Mouse (Mus musculus) CH12.LX (cell line): ENCODE results near the gene Crip2. TPM values are rescaled to one million over a fixed set of nuclear protein-coding genes. Genes with fewer than 3 reads are reported as not detected.

Experiments
- DNase-seq: peaks from one replicate; pipeline ENCODE4 v3.0.0-alpha.2; 2013; ENCODE audit errors: extremely low read depth
- H3K27ac ChIP-seq: 2 replicates; pipeline ENCODE4 v1.5.1; 2012; ENCODE audit warnings: low read depth, mild to moderate bottlenecking, control low read depth, moderate library complexity; ENCODE audit not compliant: insufficient read depth
- H3K27me3 ChIP-seq: replicated peaks from 2 replicates; pipeline ENCODE3; 2012; ENCODE audit warnings: inconsistent platforms
- H3K36me3 ChIP-seq, 2 experiments: replicated peaks in 1 of 2; 2 replicates each; pipeline versions ENCODE3 to v1.6.1; 2012; ENCODE audit warnings: inconsistent platforms in 1 of 2, low read length in 1 of 2, mild to moderate bottlenecking in 1 of 2, mixed read lengths in 1 of 2, moderate library complexity in 1 of 2; ENCODE audit not compliant: control insufficient read depth in 1 of 2, insufficient read depth in 1 of 2
- H3K4me1 ChIP-seq, 2 experiments: 2 replicates each; pipeline ENCODE4 v1.6.1; 2012; ENCODE audit warnings: inconsistent platforms in 1 of 2, moderate library complexity in 1 of 2; ENCODE audit not compliant: insufficient read depth in 2 of 2, control insufficient read depth in 1 of 2
- H3K4me2 ChIP-seq: 2 replicates; pipeline ENCODE4 v1.6.1; 2012; ENCODE audit warnings: low read depth, mild to moderate bottlenecking, control low read depth; ENCODE audit not compliant: poor library complexity, insufficient read depth, severe bottlenecking
- H3K4me3 ChIP-seq, 3 experiments: fragments of 150-350 bp in 1 of 3; sonication (generic) in 1 of 3; replicated peaks in 1 of 3; 2 replicates each; pipeline versions ENCODE3 to v1.5.1; 2011 to 2012; ENCODE audit warnings: low read depth in 2 of 3, low read length in 2 of 3, mild to moderate bottlenecking in 2 of 3, moderate library complexity in 2 of 3, control low read depth in 1 of 3, improper control_type of control experiment in 1 of 3, inconsistent platforms in 1 of 3, mixed read lengths in 1 of 3; ENCODE audit not compliant: poor library complexity in 1 of 3
- H3K79me2 ChIP-seq: replicated peaks from 2 replicates; pipeline ENCODE4 v1.6.1; 2012; ENCODE audit warnings: mild to moderate bottlenecking, moderate library complexity; ENCODE audit not compliant: control insufficient read depth, poor library complexity, insufficient read depth, severe bottlenecking; ENCODE audit errors: extremely low read depth
- H3K9ac ChIP-seq: 2 replicates; pipeline ENCODE4 v1.6.1; 2012; ENCODE audit warnings: low read depth, mild to moderate bottlenecking, control low read depth, moderate library complexity; ENCODE audit not compliant: insufficient read depth
- H3K9me3 ChIP-seq: replicated peaks from 2 replicates; pipeline ENCODE3; 2012; ENCODE audit warnings: low read length, inconsistent platforms, mixed read lengths
- ELF1 ChIP-seq: IDR thresholded peaks from 2 replicates; pipeline ENCODE4 v1.6.1; 2014; ENCODE audit warnings: low read depth, mild to moderate bottlenecking, inconsistent platforms, low read length, improper control_type of control experiment
- EP300 ChIP-seq: IDR thresholded peaks from 2 replicates; pipeline ENCODE4 v1.6.1; 2011; ENCODE audit warnings: low read length, improper control_type of control experiment
- ETS1 ChIP-seq: conservative IDR thresholded peaks from 2 replicates; pipeline ENCODE4 v1.6.1; 2012; ENCODE audit warnings: low read depth, mild to moderate bottlenecking, inconsistent platforms, low read length, improper control_type of control experiment, moderate library complexity
- MAFK ChIP-seq: IDR thresholded peaks from 2 replicates; pipeline ENCODE4 v1.6.1; 2011; ENCODE audit warnings: low read length, improper control_type of control experiment; ENCODE audit not compliant: insufficient replicate concordance
- MAZ ChIP-seq: IDR thresholded peaks from 2 replicates; pipeline ENCODE4 v1.6.1; 2012; ENCODE audit warnings: low read depth, mild to moderate bottlenecking, inconsistent platforms, low read length, improper control_type of control experiment, moderate library complexity
- MYC ChIP-seq: IDR thresholded peaks from 2 replicates; pipeline ENCODE4 v1.6.1; 2011; ENCODE audit warnings: low read depth, mild to moderate bottlenecking, improper control_type of control experiment, low read length
- PAX5 ChIP-seq: IDR thresholded peaks from 2 replicates; pipeline ENCODE4 v1.6.1; 2012; ENCODE audit warnings: low read length, inconsistent platforms, mixed read lengths
- USF2 ChIP-seq: conservative IDR thresholded peaks from 2 replicates; pipeline ENCODE4 v1.6.1; 2011; ENCODE audit warnings: low read depth, low read length, improper control_type of control experiment
- ZC3H11A ChIP-seq: IDR thresholded peaks from 2 replicates; pipeline ENCODE4 v1.6.1; 2012; ENCODE audit warnings: low read depth, mild to moderate bottlenecking, inconsistent platforms, low read length, improper control_type of control experiment
- ZMIZ1 ChIP-seq: IDR thresholded peaks from 2 replicates; pipeline ENCODE4 v1.6.1; 2012; ENCODE audit warnings: low read depth, mild to moderate bottlenecking, inconsistent platforms, low read length, improper control_type of control experiment
- ZNF384 ChIP-seq: IDR thresholded peaks from 2 replicates; pipeline ENCODE4 v1.6.1; 2012; ENCODE audit warnings: low read depth, low read length, improper control_type of control experiment, inconsistent platforms
- dilution Hi-C: fragments of 300-500 bp; cut with MboI; formaldehyde crosslinking; loops from 2 replicates; pipeline ENCODE4 v1.14.3; 2020; ENCODE audit warnings: low sequenced_read_pairs; ENCODE audit not compliant: extremely low pct_unique_long_range_greater_than_20kb, extremely low pct_ligation_motif_present
- in situ Hi-C: fragments of 300-500 bp; cut with MboI; formaldehyde crosslinking; loops from 3 replicates; pipeline ENCODE4 v1.14.3; 2019; ENCODE audit warnings: low sequenced_read_pairs, low pct_ligation_motif_present, low pct_unique_long_range_greater_than_20kb, mixed read lengths
- polyA plus RNA-seq: library from polyadenylated mRNA; unstranded; fragments of >175 nt; gene quantifications from 2 replicates; pipeline ENCODE4 v1.2.1, GENCODE M21; 2012; ENCODE audit warnings: low read depth; ENCODE audit not compliant: insufficient read length
- total RNA-seq, 2 experiments: library from RNA; depleted of rRNA; stranded (reverse); fragments of 300-350 nt in 1 of 2; fragments of >200 nt in 1 of 2; gene quantifications; 2 replicates each; pipeline ENCODE4 v1.2.3; 2012 to 2014

Crip2 gene
- total and polyA plus RNA-seq, 3 experiments, result 0.89 to 7.7 TPM; not detected in 1

DNA sequence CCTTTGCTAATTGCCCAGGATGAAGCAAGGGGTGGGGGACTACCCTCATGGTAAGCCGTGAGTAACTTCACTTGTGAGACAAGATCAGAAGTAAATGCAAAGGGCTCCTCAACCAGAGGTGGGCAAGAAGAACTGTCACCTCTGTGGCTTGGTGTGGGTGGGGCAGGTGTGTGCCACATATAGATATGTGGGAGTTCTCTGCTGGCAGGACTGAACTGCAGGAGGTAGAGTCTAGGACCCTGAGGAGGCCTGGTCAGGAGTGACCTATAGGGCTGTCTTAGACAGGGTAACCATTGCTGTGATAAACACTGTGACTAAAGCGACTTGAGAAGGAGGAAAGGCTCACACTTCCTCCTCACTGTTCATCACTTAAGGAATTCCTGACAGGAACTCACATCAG is 53.4 kb downstream of the Crip2 start:
- Histone ChIP-seq H3K27me3 (peaks cover 40% of the 10 kb centered on the region), H3K4me1 (no peaks in the 10 kb centered on the region), H3K79me2 (no peaks in the 10 kb centered on the region), H3K4me2 (no peak overlapping the region), H3K27ac (no peak overlapping the region), H3K9me3 (peaks cover 15% of the 10 kb centered on the region), H3K36me3 (no peaks in the 10 kb centered on the region), H3K4me3 (no peak overlapping the region), H3K9ac (no peak overlapping the region)
- dilution Hi-C loops, result no loop called here
- in situ Hi-C loops, result no loop called here
- DNase-seq, result no peak
- TF ChIP-seq ELF1 (no peak), ZNF384 (no peak), ZMIZ1 (no peak), PAX5 (no peak), ZC3H11A (no peak), MAZ (no peak), MAFK (no peak), USF2 (no peak), MYC (no peak), ETS1 (no peak), EP300 (no peak)

Other genes with a start within 250 kb of the Crip2 start
- gene Jag2, start 210.5 kb upstream of the Crip2 start, total RNA-seq (2012; rRNA removed), result 3.8 and 7.6 TPM in 2 replicates
- gene Jag2, start 210.5 kb upstream of the Crip2 start, total RNA-seq (2014; rRNA removed), result 0.34 and 0.69 TPM in 2 replicates
- 0.59 and 0.80 TPM in 2 replicates for gene Jag2, start 210.5 kb upstream of the Crip2 start, polyA plus RNA-seq
- gene Nudt14, start 198.1 kb upstream of the Crip2 start, total RNA-seq (2012; rRNA removed), result 15.9 and 23.9 TPM in 2 replicates
- gene Nudt14, start 198.1 kb upstream of the Crip2 start, total RNA-seq (2014; rRNA removed), result 17.7 and 19.7 TPM in 2 replicates
- gene Nudt14, start 198.1 kb upstream of the Crip2 start, polyA plus RNA-seq, result 20.0 and 20.7 TPM in 2 replicates
- gene Btbd6, start 163.8 kb upstream of the Crip2 start, total RNA-seq (2012; rRNA removed), result 10.8 and 11.9 TPM in 2 replicates
- gene Btbd6, start 163.8 kb upstream of the Crip2 start, total RNA-seq (2014; rRNA removed), result 4.3 and 5.6 TPM in 2 replicates
- 8.0 and 9.9 TPM in 2 replicates for gene Btbd6, start 163.8 kb upstream of the Crip2 start, polyA plus RNA-seq
- 30.8 and 31.2 TPM in 2 replicates for gene Brf1, start 139.5 kb upstream of the Crip2 start, total RNA-seq (2012; rRNA removed)
- 15.9 and 18.1 TPM in 2 replicates for gene Brf1, start 139.5 kb upstream of the Crip2 start, total RNA-seq (2014; rRNA removed)
- 29.6 and 30.6 TPM in 2 replicates for gene Brf1, start 139.5 kb upstream of the Crip2 start, polyA plus RNA-seq
- 6.5 and 7.1 TPM in 2 replicates for gene Pacs2, start 125.7 kb upstream of the Crip2 start, total RNA-seq (2012; rRNA removed)
- gene Pacs2, start 125.7 kb upstream of the Crip2 start, total RNA-seq (2014; rRNA removed), result 2.4 and 3.1 TPM in 2 replicates
- gene Pacs2, start 125.7 kb upstream of the Crip2 start, polyA plus RNA-seq, result 7.0 and 8.2 TPM in 2 replicates
- gene Tex22, start 65.7 kb upstream of the Crip2 start, total RNA-seq (2012; rRNA removed), result 0.21 and 0.55 TPM in 2 replicates
- gene Tex22, start 65.7 kb upstream of the Crip2 start, total RNA-seq (2014; rRNA removed), result not detected in 2 replicates
- not detected in 2 replicates for gene Tex22, start 65.7 kb upstream of the Crip2 start, polyA plus RNA-seq
- gene Mta1, start 42.0 kb upstream of the Crip2 start, total RNA-seq (2012; rRNA removed), result 29.5 and 39.4 TPM in 2 replicates
- 11.5 and 12.7 TPM in 2 replicates for gene Mta1, start 42.0 kb upstream of the Crip2 start, total RNA-seq (2014; rRNA removed)
- gene Mta1, start 42.0 kb upstream of the Crip2 start, polyA plus RNA-seq, result 68.6 and 76.7 TPM in 2 replicates
- gene Crip1, start 6.1 kb downstream of the Crip2 start, total RNA-seq (2012; rRNA removed), result 61.5 and 77.2 TPM in 2 replicates
- 1.6 and 2.0 TPM in 2 replicates for gene Crip1, start 6.1 kb downstream of the Crip2 start, total RNA-seq (2014; rRNA removed)
- 1.6 and 2.8 TPM in 2 replicates for gene Crip1, start 6.1 kb downstream of the Crip2 start, polyA plus RNA-seq
- gene Tedc1, start 16.2 kb downstream of the Crip2 start, total RNA-seq (2012; rRNA removed), result 14.0 and 16.2 TPM in 2 replicates
- 5.4 and 6.4 TPM in 2 replicates for gene Tedc1, start 16.2 kb downstream of the Crip2 start, total RNA-seq (2014; rRNA removed)
- 9.0 and 9.8 TPM in 2 replicates for gene Tedc1, start 16.2 kb downstream of the Crip2 start, polyA plus RNA-seq
- not detected in 2 replicates for gene Tmem121, start 45.7 kb downstream of the Crip2 start, total RNA-seq (2012; rRNA removed)
- not detected in 2 replicates for gene Tmem121, start 45.7 kb downstream of the Crip2 start, total RNA-seq (2014; rRNA removed)
- not detected in 2 replicates for gene Tmem121, start 45.7 kb downstream of the Crip2 start, polyA plus RNA-seq